ENCODE assay signal across 35 mouse cellular contexts in genomic region chr19:27313080-27313413, GRCm38 (mm10). TPM values are rescaled to one million over a fixed set of nuclear protein-coding genes. Genes with fewer than 3 reads are reported as not detected.
A peak's percentile ranks its signal among the peaks of the same experiment; 100 is the strongest.
DNase-seq lines count a peak whose midpoint lies in the region; ATAC-seq and TF ChIP-seq lines count a peak whose summit lies in the region.
"Had no signal": no experiment of that assay in that cellular context is flagged by ENCODE, and none has a peak within 500 bp of the region (broad histone marks: within the 10 kb centered on the region; RNA-seq: fewer than 3 reads in every experiment).

No protein-coding gene starts in this region.

- DNase-seq in adrenal gland, adult 2 months = peak; percentile 31
- no peak for DNase-seq in adrenal gland, adult 8-10 months
- peak; percentile 86 for DNase-seq in heart, adult 11 months
- DNase-seq in liver, embryonic 11.5 days (ENCODE audit: low spot score) = no peak
- peak; percentile 35 for DNase-seq in brain, embryonic 14.5 days (ENCODE audit: low read depth)
- no peak for DNase-seq in natural killer cell, adult 2 months (ENCODE audit: low spot score in 2 of 2)
- DNase-seq: cerebellum, adult 18-20 months; cerebellum, postnatal 10 days; forebrain, postnatal 0 days; kidney, adult 18-20 months; kidney, postnatal 36 days; layer of hippocampus, postnatal 36 days; lung, adult 2 months; right cerebral cortex, postnatal 4 days; thymus, adult 2 months; thymus, postnatal 36 days had no signal

- peaks cover 2% of the 10 kb centered on the region; the same call in 1 of the 2 replicates for H3K4me1 ChIP-seq in heart, embryonic 12.5 days (replicated peaks)
- no peaks in the 10 kb centered on the region for H3K4me1 ChIP-seq in liver, embryonic 16.5 days (ENCODE audit: control insufficient read depth, low read depth, low read length)
- H3K4me1 ChIP-seq in liver, embryonic 11.5 days (replicated peaks; ENCODE audit: control insufficient read depth, insufficient read depth, low read length) = no peaks in the 10 kb centered on the region
- H3K4me1 ChIP-seq: midbrain, embryonic 15.5 days had no signal

- no peak overlapping the region for H3K9ac ChIP-seq in heart, embryonic 12.5 days
- H3K9ac ChIP-seq in liver, embryonic 16.5 days (ENCODE audit: low read depth, low read length) = no peak overlapping the region
- H3K9ac ChIP-seq in liver, embryonic 11.5 days (ENCODE audit: low read depth, low read length) = no peak overlapping the region
- H3K9ac ChIP-seq: embryonic facial prominence, embryonic 13.5 days; forebrain, postnatal 0 days; heart, embryonic 13.5 days; hindbrain, embryonic 14.5 days; kidney, embryonic 15.5 days; midbrain, embryonic 15.5 days had no signal

- no peaks in the 10 kb centered on the region for H3K9me3 ChIP-seq in heart, embryonic 12.5 days (replicated peaks)
- H3K9me3 ChIP-seq in liver, embryonic 16.5 days (replicated peaks; ENCODE audit: control insufficient read depth, low read length) = no peaks in the 10 kb centered on the region
- no peaks in the 10 kb centered on the region for H3K9me3 ChIP-seq in liver, embryonic 11.5 days (ENCODE audit: control insufficient read depth, low read length)
- H3K9me3 ChIP-seq: embryonic facial prominence, embryonic 13.5 days; forebrain, embryonic 10.5 days; heart, embryonic 13.5 days; kidney, embryonic 15.5 days; midbrain, embryonic 15.5 days had no signal

- no peak for ATAC-seq in heart, embryonic 12.5 days (ENCODE audit: insufficient number of reproducible peaks, low FRiP score)
- ATAC-seq in liver, embryonic 16.5 days (ENCODE audit: low read depth) = peak; percentile 19; the same call in 1 of the 2 replicates
- ATAC-seq in liver, embryonic 11.5 days (replicated peaks; ENCODE audit: low FRiP score) = no peak
- ATAC-seq: activated CD4-positive, CD25-positive, alpha-beta regulatory T cell, adult 4 months; forebrain, postnatal 0 days; midbrain, embryonic 15.5 days had no signal

- no peak overlapping the region for H3K27ac ChIP-seq in heart, embryonic 12.5 days (ENCODE audit: poor library complexity, severe bottlenecking)
- no peak overlapping the region for H3K27ac ChIP-seq in liver, embryonic 16.5 days (ENCODE audit: low read length)
- no peak overlapping the region for H3K27ac ChIP-seq in liver, embryonic 11.5 days (ENCODE audit: low read depth, low read length)
- H3K27ac ChIP-seq: embryonic facial prominence, embryonic 13.5 days; forebrain, embryonic 10.5 days; heart, embryonic 13.5 days; hindbrain, embryonic 14.5 days; kidney, embryonic 15.5 days; layer of hippocampus, adult 2 months; midbrain, embryonic 15.5 days had no signal

- no peaks in the 10 kb centered on the region for H3K36me3 ChIP-seq in heart, embryonic 12.5 days
- no peaks in the 10 kb centered on the region for H3K36me3 ChIP-seq in liver, embryonic 16.5 days (ENCODE audit: control insufficient read depth, insufficient read depth)
- no peaks in the 10 kb centered on the region for H3K36me3 ChIP-seq in liver, embryonic 11.5 days (ENCODE audit: control insufficient read depth, insufficient read depth, low read length)
- H3K36me3 ChIP-seq: embryonic facial prominence, embryonic 13.5 days; forebrain, embryonic 10.5 days; heart, embryonic 13.5 days; kidney, embryonic 15.5 days; midbrain, embryonic 15.5 days had no signal

- TF ChIP-seq CTCF in brain, embryonic 14.5 days (IDR thresholded peaks at IDR 0.05; ENCODE audit: borderline replicate concordance, extremely low read depth, insufficient read depth, insufficient read length) = no peak

- WGBS in heart, embryonic 12.5 days = 54% methylated on average over 3 of the region's 3 CpGs
- 48% methylated on average over 3 of the region's 3 CpGs for WGBS in liver, embryonic 16.5 days (ENCODE audit: insufficient replicate concordance)
- WGBS in liver, embryonic 11.5 days = 64% methylated on average over 3 of the region's 3 CpGs

- no peaks in the 10 kb centered on the region for H3K27me3 ChIP-seq in heart, embryonic 12.5 days (replicated peaks)
- no peaks in the 10 kb centered on the region for H3K27me3 ChIP-seq in liver, embryonic 16.5 days (ENCODE audit: control insufficient read depth, insufficient read depth, low read depth, low read length)
- no peaks in the 10 kb centered on the region for H3K27me3 ChIP-seq in liver, embryonic 11.5 days (replicated peaks; ENCODE audit: control insufficient read depth, insufficient read depth, low read length)
- H3K27me3 ChIP-seq: CH12.LX; embryonic facial prominence, embryonic 13.5 days; heart, embryonic 13.5 days; kidney, embryonic 15.5 days; midbrain, embryonic 15.5 days had no signal

- TF ChIP-seq POLR2A in brain, embryonic 14.5 days (IDR thresholded peaks at IDR 0.05; ENCODE audit: borderline replicate concordance, extremely low read depth, insufficient read depth, insufficient read length, poor library complexity, severe bottlenecking) = no peak

- no peak overlapping the region for H3K4me2 ChIP-seq in heart, embryonic 12.5 days
- H3K4me2 ChIP-seq in liver, embryonic 16.5 days (ENCODE audit: low read depth, low read length) = no peak overlapping the region
- H3K4me2 ChIP-seq in liver, embryonic 11.5 days = no peak overlapping the region
- H3K4me2 ChIP-seq: embryonic facial prominence, embryonic 13.5 days; heart, embryonic 13.5 days; hindbrain, embryonic 14.5 days; kidney, embryonic 15.5 days; midbrain, embryonic 15.5 days had no signal

- no peak overlapping the region for H3K4me3 ChIP-seq in heart, embryonic 12.5 days
- no peak overlapping the region for H3K4me3 ChIP-seq in liver, embryonic 16.5 days (ENCODE audit: low read depth, low read length)
- no peak overlapping the region for H3K4me3 ChIP-seq in liver, embryonic 11.5 days (ENCODE audit: low read depth, low read length)
- H3K4me3 ChIP-seq: embryonic facial prominence, embryonic 13.5 days; forebrain, embryonic 10.5 days; heart, embryonic 13.5 days; kidney, embryonic 15.5 days; layer of hippocampus, adult 2 months; midbrain, embryonic 15.5 days had no signal

RNA-seq across cellular contexts. Expression of gene Kcnv2, which starts 9.3 kb away (rescaled TPM):
- under 1 TPM in 1 of 2 experiments, not detected in 1; 0.06 TPM for total RNA-seq in adrenal gland, adult 2 months (2021)
- not detected in 2 replicates for polyA plus RNA-seq in adrenal gland, adult 2 months (2012; rRNA removed)
- not detected for total RNA-seq in adrenal gland, adult 8-10 months (2022)
- polyA plus RNA-seq in heart, embryonic 12.5 days (2016; fragmentation: Nextera tagmentation; extraction: Ambion mirVana) = 0.10 and 0.15 TPM in 2 replicates
- polyA plus RNA-seq in liver, embryonic 16.5 days (2015; fragmentation: Nextera tagmentation; extraction: Ambion mirVana) = not detected in 2 replicates
- 0.03 TPM in 1 of 2 replicates, not detected in the other for polyA plus RNA-seq in liver, embryonic 11.5 days (2014; fragmentation: Nextera tagmentation; extraction: Ambion mirVana)
- 0.01 and 0.08 TPM in 2 replicates for polyA plus RNA-seq in brain, embryonic 14.5 days (2012; rRNA removed)
- total RNA-seq: CH12.LX; common myeloid progenitor, adult 5-6 weeks; hematopoietic stem cell, adult 5-6 weeks; layer of hippocampus, adult 2 months; liver, adult 2 months; neutrophil, adult 5-6 weeks had no signal
- polyA plus RNA-seq: C2C12; forebrain, postnatal 0 days; gonadal fat pad, adult 2 months; limb, embryonic 11.5 days; liver, adult 2 months; neural tube, embryonic 11.5 days had no signal

Comparison
In these comparisons a context has a peak if more than half of its experiments do, and no peak if none do; other contexts are left out.
1. DNase-seq: peak in adrenal gland, adult 2 months (single experiment), heart, adult 11 months (single experiment) and brain, embryonic 14.5 days (single experiment); none in adrenal gland, adult 8-10 months (single experiment), liver, embryonic 11.5 days (single experiment) and natural killer cell, adult 2 months (0 of 2).